Mouse (Mus musculus) embryonic stem cell, embryonic (primary cell): Measurements from ENCODE around the gene Id2.

ENCODE experiments used
- CTCF ChIA-PET, 4 experiments: fragments of 300-600 bp in 2 of 4; fragments of 350-600 bp in 2 of 4; sonication (Branson Sonifier 250); formaldehyde crosslinking; loops; one replicate each; lab custom pipeline; 2022; ENCODE audit warnings: inconsistent platforms in 2 of 4; lab: Charles Lee
- POLR2A ChIA-PET, 4 experiments: fragments of 300-600 bp in 2 of 4; fragments of 350-600 bp in 2 of 4; sonication (Branson Sonifier 250); formaldehyde crosslinking; loops; one replicate each; lab custom pipeline; 2022; ENCODE audit warnings: antibody characterized with exemption in 4 of 4, inconsistent platforms in 1 of 4; lab: Charles Lee

Gene Id2

GRCm38 (mm10) chr12:25097052-25097209, at the start of gene Id2:
Gene Id2, minus strand, starts transcription at chr12:25097140.
- CTCF ChIA-PET = interaction anchor here in 1 of 4 experiments (2.3 kb wide), 1 partner anchor 48 kb away, joined by 5 read pairs; no protein-coding TSS in a partner anchor
- POLR2A ChIA-PET = interaction anchor here (0.8 to 6.4 kb wide), 53 partner anchors 8 to 1306 kb away, joined by 3 to 191 read pairs (median 7); partner anchors contain the start of genes Mboat2 (in 2 of the 4), Grhl1 (in 1 of the 4) and Rrm2 (in 1 of the 4)

- ChIA-PET CTCF (interaction anchor here (0.5 to 1.9 kb wide), 10 partner anchors 46 to 331 kb away, joined by 3 to 11 read pairs (median 5); partner anchors contain the start of gene Id2 (in 1 of the 4)), POLR2A (interaction anchor here in 3 of 4 experiments (0.7 to 15.8 kb wide), 7 partner anchors 19 to 1494 kb away, joined by 3 to 123 read pairs (median 6); partner anchors contain the start of gene Id2 (in 2 of the 3))
Observed at GRCm38 (mm10) chr12:25145344-25145698, 48.4 kb upstream of the Id2 start.

- POLR2A ChIA-PET = interaction anchor here in 3 of 4 experiments (0.7 to 15.8 kb wide), 10 partner anchors 17 to 1494 kb away, joined by 3 to 123 read pairs (median 4); partner anchors contain the start of gene Id2 (in 2 of the 3)
Observed at GRCm38 (mm10) chr12:25144591-25145343, 47.8 kb upstream of the Id2 start.

GRCm38 (mm10) chr12:25143492-25143891, 46.6 kb upstream of the Id2 start:
- ChIA-PET POLR2A (interaction anchor here in 3 of 4 experiments (1.0 to 15.8 kb wide), 9 partner anchors 13 to 48 kb away, joined by 3 to 123 read pairs (median 6); partner anchors contain the start of gene Id2 (in 2 of the 3)), CTCF (no interaction called here)

More at GRCm38 (mm10) chr12:25144591-25145343, 47.8 kb upstream of the Id2 start:
- CTCF ChIA-PET = interaction anchor here (0.5 to 1.5 kb wide), 10 partner anchors 46 to 331 kb away, joined by 3 to 8 read pairs (median 4); partner anchors contain the start of genes Id2 (in 1 of the 4) and Kidins220 (in 1 of the 4)

- CTCF ChIA-PET = no interaction called here
- POLR2A ChIA-PET = interaction anchor here (0.5 to 15.8 kb wide), 12 partner anchors 12 to 293 kb away, joined by 3 to 123 read pairs (median 6); partner anchors contain the start of gene Id2 (in 3 of the 4)
Observed at GRCm38 (mm10) chr12:25142251-25142650, 45.3 kb upstream of the Id2 start.

GRCm38 (mm10) chr12:25141311-25141710, 44.4 kb upstream of the Id2 start:
- ChIA-PET POLR2A (interaction anchor here in 2 of 4 experiments (0.9 to 15.8 kb wide), 5 partner anchors 17 to 46 kb away, joined by 4 to 123 read pairs (median 17); partner anchors contain the start of gene Id2 (in 1 of the 2)), CTCF (no interaction called here)

GRCm38 (mm10) chr12:25140115-25140514, 43.2 kb upstream of the Id2 start:
- CTCF ChIA-PET = interaction anchor here in 1 of 4 experiments (0.5 kb wide), 1 partner anchor 652 kb away, joined by 4 read pairs; no protein-coding TSS in a partner anchor
- POLR2A ChIA-PET = interaction anchor here in 3 of 4 experiments (0.6 to 15.8 kb wide), 6 partner anchors 15 to 72 kb away, joined by 3 to 123 read pairs (median 6); partner anchors contain the start of gene Id2 (in 2 of the 3)

- CTCF ChIA-PET = no interaction called here
- POLR2A ChIA-PET = interaction anchor here in 2 of 4 experiments (1.6 to 15.8 kb wide), 4 partner anchors 14 to 42 kb away, joined by 4 to 123 read pairs (median 9); partner anchors contain the start of gene Id2 (in 2 of the 2)
Observed at GRCm38 (mm10) chr12:25138616-25139015, 41.7 kb upstream of the Id2 start.

- POLR2A ChIA-PET = interaction anchor here in 2 of 4 experiments (0.5 to 1.3 kb wide), 3 partner anchors 29 to 45 kb away, joined by 3 to 4 read pairs (median 4); no protein-coding TSS in a partner anchor
- CTCF ChIA-PET = no interaction called here
Observed at GRCm38 (mm10) chr12:25132046-25132445, 35.1 kb upstream of the Id2 start.

GRCm38 (mm10) chr12:25127629-25128028, 30.7 kb upstream of the Id2 start:
- ChIA-PET CTCF (no interaction called here), POLR2A (interaction anchor here in 2 of 4 experiments (1.1 to 1.8 kb wide), 4 partner anchors 17 to 32 kb away, joined by 3 to 7 read pairs (median 6); no protein-coding TSS in a partner anchor)

GRCm38 (mm10) chr12:25126228-25126627, 29.3 kb upstream of the Id2 start:
- ChIA-PET CTCF (interaction anchor here in 1 of 4 experiments (0.5 kb wide), 1 partner anchor 280 kb away, joined by 3 read pairs; no protein-coding TSS in a partner anchor), POLR2A (interaction anchor here in 3 of 4 experiments (0.6 to 5.2 kb wide), 11 partner anchors 12 to 30 kb away, joined by 3 to 77 read pairs (median 6); partner anchors contain the start of gene Id2 (in 1 of the 3))

GRCm38 (mm10) chr12:25125239-25125776, 28.4 kb upstream of the Id2 start:
- POLR2A ChIA-PET = interaction anchor here (0.6 to 5.2 kb wide), 26 partner anchors 9 to 286 kb away, joined by 3 to 77 read pairs (median 4); partner anchors contain the start of gene Id2 (in 2 of the 4)
- CTCF ChIA-PET = no interaction called here

GRCm38 (mm10) chr12:25124431-25125238, 27.7 kb upstream of the Id2 start:
- POLR2A ChIA-PET = interaction anchor here in 3 of 4 experiments (0.6 to 5.2 kb wide), 25 partner anchors 9 to 287 kb away, joined by 3 to 77 read pairs (median 5); partner anchors contain the start of gene Id2 (in 2 of the 3)
- CTCF ChIA-PET = interaction anchor here in 3 of 4 experiments (0.7 to 0.9 kb wide), 3 partner anchors 32 to 418 kb away, joined by 3 read pairs; no protein-coding TSS in a partner anchor

GRCm38 (mm10) chr12:25120753-25121152, 23.8 kb upstream of the Id2 start:
- ChIA-PET CTCF (no interaction called here), POLR2A (interaction anchor here in 1 of 4 experiments (1.8 to 2.3 kb wide), 3 partner anchors 10 to 24 kb away, joined by 5 to 13 read pairs (median 5); partner anchors contain the start of gene Id2)

- ChIA-PET POLR2A (interaction anchor here in 3 of 4 experiments (1.0 to 2.3 kb wide), 10 partner anchors 9 to 42 kb away, joined by 3 to 19 read pairs (median 4); partner anchors contain the start of gene Id2 (in 2 of the 3)), CTCF (no interaction called here)
Observed at GRCm38 (mm10) chr12:25119278-25119677, 22.3 kb upstream of the Id2 start.

- POLR2A ChIA-PET = interaction anchor here in 2 of 4 experiments (1.2 kb wide), 2 partner anchors 9 to 22 kb away, joined by 3 read pairs; no protein-coding TSS in a partner anchor
- CTCF ChIA-PET = no interaction called here
Observed at GRCm38 (mm10) chr12:25117856-25118511, 21.0 kb upstream of the Id2 start.

GRCm38 (mm10) chr12:25116126-25116525, 19.2 kb upstream of the Id2 start:
- POLR2A ChIA-PET = interaction anchor here in 1 of 4 experiments (1.1 kb wide), 1 partner anchor 20 kb away, joined by 6 read pairs; no protein-coding TSS in a partner anchor
- CTCF ChIA-PET = interaction anchor here in 1 of 4 experiments (0.6 kb wide), 1 partner anchor 1944 kb away, joined by 3 read pairs; no protein-coding TSS in a partner anchor
